Mouse (Mus musculus) limb, embryonic 10.5 days (tissue): Measurements from ENCODE around the gene Miox. TPM values are rescaled to one million over a fixed set of nuclear protein-coding genes. Genes with fewer than 3 reads are reported as not detected.

Experiments
- DNase-seq: peaks from one replicate; pipeline ENCODE4 v3.0.0-alpha.2; 2017; ENCODE audit warnings: low spot score
- H3K27ac ChIP-seq: fragments of 300-500 bp; sonication (generic); 2 replicates; pipeline ENCODE4 v1.5.1; 2016; ENCODE audit warnings: mild to moderate bottlenecking
- H3K27me3 ChIP-seq: fragments of 300-500 bp; sonication (generic); 2 replicates; pipeline ENCODE4 v1.6.1; 2016; ENCODE audit warnings: low read depth, mild to moderate bottlenecking; ENCODE audit not compliant: poor library complexity, severe bottlenecking
- H3K36me3 ChIP-seq: fragments of 300-500 bp; sonication (generic); 2 replicates; pipeline ENCODE4 v1.6.1; 2016; ENCODE audit warnings: mild to moderate bottlenecking, moderate library complexity
- H3K4me1 ChIP-seq: fragments of 300-500 bp; sonication (generic); 2 replicates; pipeline ENCODE4 v1.6.1; 2016
- H3K4me3 ChIP-seq: fragments of 300-500 bp; sonication (generic); 2 replicates; pipeline ENCODE4 v1.5.1; 2016; ENCODE audit warnings: mild to moderate bottlenecking, moderate library complexity
- H3K9me3 ChIP-seq: fragments of 300-500 bp; sonication (generic); replicated peaks from 2 replicates; pipeline ENCODE4 v1.6.1; 2016; ENCODE audit warnings: mild to moderate bottlenecking
- WGBS: fragments of 180-500 bp; shearing (Covaris S2); methylation state at CpG from one replicate; pipeline ENCODE4 v1.1.7; 2016; 5-methylcytosine and 5-hydroxymethylcytosine counted together
- microRNA-seq: library from miRNA; unstranded; fragments of <30 nt; microRNA quantifications from one replicate; pipeline ENCODE4, GENCODE M21; 2017
- polyA plus RNA-seq: library from polyadenylated mRNA; unstranded; fragments of >200 nt; fragmentation: Nextera tagmentation; extraction: Ambion mirVana; gene quantifications from 2 replicates; pipeline ENCODE4 v1.2.1, GENCODE M21; 2016

Miox gene
- polyA plus RNA-seq, 1 experiment from 2014 or later, result not detected

DNA sequence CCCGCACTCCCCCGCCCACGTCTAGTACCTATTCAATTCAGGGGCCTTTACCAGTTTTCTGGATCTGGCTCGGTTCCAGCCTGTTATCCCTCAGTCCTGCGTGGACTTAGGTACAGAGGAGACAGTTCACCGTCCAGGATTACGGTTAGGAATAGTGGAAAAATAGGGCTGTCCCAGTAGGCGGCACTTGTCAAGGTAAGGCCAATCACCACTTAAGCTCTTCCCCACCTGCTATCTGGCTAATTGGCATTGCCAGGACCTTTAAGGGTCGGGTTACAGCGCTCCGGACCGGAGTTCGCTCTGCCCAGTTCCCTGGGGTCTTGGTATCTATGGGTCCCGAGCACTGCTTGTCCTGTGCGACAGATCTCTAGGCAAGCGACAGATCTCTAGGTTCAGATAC is 42.8 kb downstream of the Miox start, which contains the start of gene Tymp:
Tymp (minus strand) TSS at position 83 of the 400 bp plus-strand sequence.
- DNase-seq, result no peak
- peaks cover 59% of the 10 kb centered on the region for H3K4me1 ChIP-seq
- peaks cover 11% of the 10 kb centered on the region for H3K36me3 ChIP-seq
- H3K27ac ChIP-seq, result no peak within 1 kb of the TSS
- peak within 1 kb of the TSS; percentile 55 for H3K4me3 ChIP-seq
- WGBS, result 11% methylated on average over 16 of the region's 16 CpGs
- no peaks in the 10 kb centered on the region for H3K9me3 ChIP-seq
- H3K27me3 ChIP-seq, result peaks cover 57% of the 10 kb centered on the region

DNA sequence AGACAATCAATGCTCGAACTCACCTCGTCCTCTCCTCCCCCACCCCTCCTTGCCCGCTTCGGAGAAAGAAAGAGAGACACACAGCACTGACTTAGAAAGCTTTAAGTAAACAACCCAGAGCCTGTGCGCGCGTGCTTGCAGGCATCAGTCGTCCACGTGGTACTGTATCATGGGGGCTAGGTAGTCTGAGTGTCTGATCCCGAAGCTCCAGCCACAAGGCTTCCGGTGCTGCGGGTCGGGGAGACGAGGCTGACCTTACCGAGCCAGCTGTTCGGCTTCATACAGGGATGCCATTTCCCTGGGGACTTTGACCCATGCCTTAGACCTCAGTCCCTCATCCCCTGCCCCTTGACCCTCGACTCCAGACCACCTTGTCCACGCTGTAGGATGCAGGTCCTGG is 43.2 kb downstream of the Miox start:
- Histone ChIP-seq H3K36me3 (peaks cover 7% of the 10 kb centered on the region), H3K27ac (no peak overlapping the region), H3K4me3 (peak overlapping the region; percentile 26), H3K9me3 (no peaks in the 10 kb centered on the region), H3K27me3 (peaks cover 57% of the 10 kb centered on the region), H3K4me1 (peaks cover 55% of the 10 kb centered on the region)
- DNase-seq, result peak; percentile 51
- WGBS, result 4% methylated on average over 18 of the region's 18 CpGs

DNA sequence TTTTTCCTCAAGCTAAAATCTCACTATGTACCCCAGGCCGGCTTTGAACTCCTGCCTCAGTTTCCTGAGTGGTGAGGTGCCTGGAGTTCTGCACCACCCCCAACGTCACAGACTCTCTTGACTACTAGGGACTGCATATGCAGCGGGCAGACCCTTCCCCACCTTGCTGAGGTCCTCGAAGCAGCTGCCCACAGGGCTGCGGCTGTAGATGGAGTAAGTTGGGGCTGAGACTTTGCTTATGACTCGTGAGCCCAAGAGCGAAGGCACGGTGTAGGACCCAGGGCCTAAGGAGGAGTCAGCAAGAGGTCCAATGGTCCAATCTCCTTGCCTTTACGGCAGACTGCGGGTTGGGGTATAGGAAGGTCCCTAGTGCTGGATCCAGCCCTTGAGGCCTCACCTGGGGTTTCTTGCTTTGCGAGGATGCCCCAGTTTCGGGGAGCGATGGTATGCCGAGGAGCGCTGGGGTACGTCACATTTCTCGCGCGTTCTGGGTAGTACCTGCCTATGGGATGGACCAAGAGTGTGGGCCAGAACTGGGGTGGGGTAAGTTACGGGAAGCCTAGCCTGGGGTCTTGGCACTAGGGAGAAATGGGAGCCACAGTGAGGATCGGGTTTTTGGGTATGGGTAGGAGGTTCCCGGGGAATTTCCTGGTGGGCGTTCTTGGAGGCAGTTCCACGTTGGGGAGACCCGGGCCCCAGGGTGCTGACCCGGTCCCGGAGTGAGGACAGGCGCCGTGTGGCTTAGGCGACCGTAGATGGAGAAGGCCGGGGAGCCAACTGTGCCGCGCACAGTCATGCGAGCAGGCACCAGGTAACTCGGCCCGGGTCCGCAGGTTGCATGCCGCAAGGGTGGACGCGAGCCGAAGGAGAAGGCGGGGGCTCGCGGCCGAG is 44.0 kb downstream of the Miox start:
- peaks cover 47% of the 10 kb centered on the region for H3K4me1 ChIP-seq
- H3K27ac ChIP-seq, result peak overlapping the region; percentile 68; the same call in 1 of the 2 replicates
- DNase-seq, result peak; percentile 49
- no peaks in the 10 kb centered on the region for H3K36me3 ChIP-seq
- H3K4me3 ChIP-seq, result peak overlapping the region; percentile 55
- H3K27me3 ChIP-seq, result peaks cover 62% of the 10 kb centered on the region
- H3K9me3 ChIP-seq, result no peaks in the 10 kb centered on the region
- 11% methylated on average over 46 of the region's 46 CpGs for WGBS

DNA sequence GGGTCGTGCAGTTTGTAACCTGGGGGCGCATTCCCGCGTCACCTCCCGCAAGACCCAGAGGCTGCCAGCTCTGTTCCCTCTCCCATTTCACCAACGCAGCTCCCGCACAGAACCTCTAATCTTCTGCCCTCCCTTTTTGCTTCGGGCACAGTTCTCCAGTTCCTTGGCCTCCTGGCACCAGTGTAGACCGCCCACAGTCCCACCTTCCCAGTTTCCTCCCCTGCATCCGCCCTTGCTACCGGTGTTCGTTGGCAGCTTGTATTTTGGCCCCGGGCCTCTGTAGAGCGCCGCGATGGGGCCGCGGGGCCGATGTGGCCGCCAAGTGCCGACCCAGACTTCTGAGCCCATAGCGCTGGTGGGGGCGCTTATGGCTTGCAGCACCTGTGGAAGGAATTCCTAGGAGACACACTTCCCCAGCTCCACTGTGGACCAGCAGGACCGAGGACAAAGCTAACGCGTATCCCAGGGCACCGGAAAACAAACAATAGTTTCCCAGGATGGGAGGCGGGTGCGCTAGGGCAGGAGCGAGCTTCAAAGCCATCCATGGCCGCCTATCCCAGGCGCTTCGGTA is 44.7 kb downstream of the Miox start, which contains the start of gene Odf3b:
Odf3b (minus strand) TSS at position 452 of the 571 bp plus-strand sequence.
- under 1% methylated on average over 33 of the region's 33 CpGs for WGBS
- peak; percentile 66 for DNase-seq
- Histone ChIP-seq H3K36me3 (no peaks in the 10 kb centered on the region), H3K9me3 (no peaks in the 10 kb centered on the region), H3K27me3 (peaks cover 62% of the 10 kb centered on the region), H3K4me3 (peak within 1 kb of the TSS; percentile 55), H3K27ac (peak within 1 kb of the TSS; percentile 68), H3K4me1 (peaks cover 44% of the 10 kb centered on the region)

DNA sequence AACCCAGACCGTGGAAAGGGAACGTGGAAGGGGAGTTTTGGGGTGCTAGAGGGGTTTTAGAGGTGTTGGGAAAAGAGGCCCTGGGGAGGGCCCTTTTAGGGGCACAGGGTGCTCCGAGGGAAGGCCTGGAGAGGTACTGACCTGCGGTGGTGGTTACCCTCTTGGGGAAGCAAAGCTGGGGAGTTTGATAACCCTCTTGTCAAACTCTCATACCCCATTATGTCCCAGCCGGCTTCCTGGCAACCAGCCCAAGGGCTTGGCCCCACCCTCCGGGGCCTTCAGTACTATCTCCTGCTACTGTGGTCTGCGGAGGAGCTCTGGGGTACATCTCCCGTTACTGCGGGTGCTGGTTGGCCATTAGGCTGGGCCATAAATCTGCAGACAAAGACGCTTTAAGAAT is 45.2 kb downstream of the Miox start:
- peaks cover 62% of the 10 kb centered on the region for H3K27me3 ChIP-seq
- no peaks in the 10 kb centered on the region for H3K9me3 ChIP-seq
- peak overlapping the region; percentile 68; the same call in 1 of the 2 replicates for H3K27ac ChIP-seq
- peak overlapping the region; percentile 55 for H3K4me3 ChIP-seq
- H3K36me3 ChIP-seq, result no peaks in the 10 kb centered on the region
- H3K4me1 ChIP-seq, result peaks cover 39% of the 10 kb centered on the region
- 5% methylated on average over 10 of the region's 10 CpGs for WGBS
- peak; percentile 41 for DNase-seq

DNA sequence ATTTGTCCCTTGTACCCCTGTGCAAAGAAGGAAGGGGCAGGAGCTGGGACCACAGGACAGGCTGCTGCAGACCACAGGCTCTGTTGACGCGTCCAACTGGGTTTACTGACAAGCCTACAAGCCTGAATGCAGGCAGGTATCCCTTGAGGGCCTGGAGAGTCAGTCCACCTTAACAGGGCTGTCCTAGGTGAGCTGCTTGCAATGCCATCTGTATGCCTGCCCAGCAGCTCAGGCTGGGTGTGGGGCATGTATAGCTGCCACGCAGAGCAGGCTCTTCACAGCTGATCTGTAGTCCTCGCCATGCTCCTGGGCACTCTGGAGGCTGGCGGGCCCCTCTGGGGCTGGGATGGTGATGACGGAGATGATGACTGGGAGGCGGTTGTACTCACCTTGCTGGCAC is 50.4 kb downstream of the Miox start, which contains the start of gene Klhdc7b:
Klhdc7b (plus strand) TSS at position 301 of the 400 bp plus-strand sequence.
- no peak within 1 kb of the TSS for H3K4me3 ChIP-seq
- no peak within 1 kb of the TSS for H3K27ac ChIP-seq
- H3K4me1 ChIP-seq, result no peaks in the 10 kb centered on the region; the same call in 1 of the 2 replicates
- peaks cover 56% of the 10 kb centered on the region for H3K27me3 ChIP-seq
- H3K9me3 ChIP-seq, result no peaks in the 10 kb centered on the region
- 87% methylated on average over 7 of the region's 7 CpGs for WGBS
- DNase-seq, result no peak
- H3K36me3 ChIP-seq, result no peaks in the 10 kb centered on the region

Small RNAs within 50 kb of the gene (microRNA-seq; reads per million reads assigned to microRNA genes)
- gene Mir6959, result not detected

Other genes starting within 250 kb of the Miox start
- 10.6 and 13.9 TPM in 2 replicates for gene Selenoo, start 245.3 kb upstream of the Miox start, polyA plus RNA-seq
- 24.4 and 28.6 TPM in 2 replicates for gene Tubgcp6, start 211.3 kb upstream of the Miox start, polyA plus RNA-seq
- 13.0 and 13.8 TPM in 2 replicates for gene Hdac10, start 205.7 kb upstream of the Miox start, polyA plus RNA-seq
- gene Mapk12, start 193.7 kb upstream of the Miox start, polyA plus RNA-seq, result 21.5 and 26.4 TPM in 2 replicates
- 20.3 and 21.8 TPM in 2 replicates for gene Mapk11, start 184.8 kb upstream of the Miox start, polyA plus RNA-seq
- 147 and 162 TPM in 2 replicates for gene Plxnb2, start 153.6 kb upstream of the Miox start, polyA plus RNA-seq
- gene Dennd6b, start 137.9 kb upstream of the Miox start, polyA plus RNA-seq, result 21.2 and 27.5 TPM in 2 replicates
- gene Ppp6r2, start 122.8 kb upstream of the Miox start, polyA plus RNA-seq, result 15.4 and 21.2 TPM in 2 replicates
- gene Sbf1, start 19.1 kb upstream of the Miox start, polyA plus RNA-seq, result 71.9 and 80.9 TPM in 2 replicates
- gene Adm2, start 11.7 kb upstream of the Miox start, polyA plus RNA-seq, result 0.11 and 0.18 TPM in 2 replicates
- 40.8 and 45.1 TPM in 2 replicates for gene Lmf2, start 21.3 kb downstream of the Miox start, polyA plus RNA-seq
- gene Ncaph2, start 21.3 kb downstream of the Miox start, polyA plus RNA-seq, result 197 and 200 TPM in 2 replicates
- gene Sco2, start 39.4 kb downstream of the Miox start, polyA plus RNA-seq, result 7.4 and 9.0 TPM in 2 replicates
- 1.2 and 1.5 TPM in 2 replicates for gene Tymp, start 42.6 kb downstream of the Miox start, polyA plus RNA-seq
- 0.39 and 0.53 TPM in 2 replicates for gene Odf3b, start 44.9 kb downstream of the Miox start, polyA plus RNA-seq
- gene Klhdc7b, start 50.5 kb downstream of the Miox start, polyA plus RNA-seq, result 0.08 TPM in 1 of 2 replicates, not detected in the other
- gene Syce3, start 76.1 kb downstream of the Miox start, polyA plus RNA-seq, result not detected in 2 replicates
- 1.0 and 1.1 TPM in 2 replicates for gene Cpt1b, start 91.5 kb downstream of the Miox start, polyA plus RNA-seq
- 3.0 and 4.5 TPM in 2 replicates for gene C730034F03Rik, start 95.2 kb downstream of the Miox start, polyA plus RNA-seq
- gene Gm44502, start 95.3 kb downstream of the Miox start, polyA plus RNA-seq, result not detected in 2 replicates
- gene Chkb, start 95.5 kb downstream of the Miox start, polyA plus RNA-seq, result 38.6 and 41.9 TPM in 2 replicates
- gene Mapk8ip2, start 119.5 kb downstream of the Miox start, polyA plus RNA-seq, result 1.6 and 2.5 TPM in 2 replicates
- 9.6 and 11.2 TPM in 2 replicates for gene Arsa, start 143.0 kb downstream of the Miox start, polyA plus RNA-seq
- gene Shank3, start 165.2 kb downstream of the Miox start, polyA plus RNA-seq, result 2.1 and 2.8 TPM in 2 replicates
- gene Acr, start 233.9 kb downstream of the Miox start, polyA plus RNA-seq, result 0.10 TPM in 1 of 2 replicates, not detected in the other